Mouse (Mus musculus) embryonic fibroblast, embryonic 13.5 days (primary cell): ENCODE data around the gene Peg10. TPM values are rescaled to one million over a fixed set of nuclear protein-coding genes. Genes with fewer than 3 reads are reported as not detected.

Source experiments
- H3K27ac ChIP-seq: 2 replicates; pipeline ENCODE4 v1.5.1; 2012; ENCODE audit warnings: low read length, control low read depth, inconsistent platforms; ENCODE audit not compliant: insufficient read depth
- H3K4me1 ChIP-seq: 2 replicates; pipeline ENCODE4 v1.6.1; 2011; ENCODE audit warnings: low read length; ENCODE audit not compliant: control insufficient read depth, insufficient read depth
- H3K4me3 ChIP-seq: 2 replicates; pipeline ENCODE4 v1.5.1; 2011; ENCODE audit warnings: mild to moderate bottlenecking, control low read depth, low read length; ENCODE audit not compliant: insufficient read depth
- CTCF ChIP-seq: IDR thresholded peaks from 2 replicates; pipeline ENCODE4 v1.5.1; 2011; ENCODE audit warnings: mild to moderate bottlenecking, control low read depth, low read length, moderate library complexity, borderline replicate concordance; ENCODE audit not compliant: insufficient read depth
- POLR2A ChIP-seq: IDR thresholded peaks from 2 replicates; pipeline ENCODE4 v1.6.1; 2011; ENCODE audit warnings: low read depth, mild to moderate bottlenecking, control low read depth, low read length, moderate library complexity
- polyA plus RNA-seq: library from polyadenylated mRNA; stranded (reverse); fragments of >200 nt; gene quantifications from 2 replicates; pipeline ENCODE4 v1.2.4, GENCODE M21; 2011; ENCODE audit warnings: low read depth; ENCODE audit not compliant: missing spikeins, insufficient read length

Peg10 gene
- polyA plus RNA-seq, 1 experiment, result 22.9 TPM

DNA sequence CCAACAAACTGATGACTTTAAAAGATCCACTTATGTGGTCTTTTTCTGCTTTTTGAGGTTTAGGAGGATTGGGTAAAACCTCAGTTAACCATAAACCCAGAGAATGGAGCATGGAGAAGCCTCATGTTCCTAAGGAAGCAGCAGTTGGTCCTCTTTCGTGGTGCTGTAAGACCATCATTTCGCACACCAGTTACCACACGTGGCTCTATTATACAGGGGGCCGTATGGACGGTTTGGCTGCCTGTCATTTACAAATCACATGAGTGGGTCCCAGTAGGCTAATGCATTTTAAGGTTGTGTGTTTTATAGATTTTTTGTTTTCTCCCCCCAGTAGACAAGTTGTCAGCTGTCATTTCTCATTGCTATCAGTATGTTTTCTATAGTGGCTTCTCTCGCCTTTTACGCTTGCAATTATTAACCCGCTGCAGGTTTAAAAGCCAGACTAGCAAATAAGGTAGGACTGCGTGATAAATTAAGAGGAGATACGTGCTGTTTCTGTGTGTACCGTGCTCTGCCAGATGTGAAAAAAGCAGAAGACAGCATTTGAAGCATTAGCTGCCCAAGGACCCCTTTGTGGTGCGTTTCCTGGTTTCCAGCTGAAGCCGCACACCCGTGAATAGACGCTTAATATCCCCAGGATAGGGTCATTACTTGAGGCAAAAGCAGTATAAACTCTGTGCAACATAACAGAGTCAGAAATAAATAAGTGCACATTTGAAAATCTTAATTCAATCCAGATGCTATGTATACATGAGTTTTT, 22.9 kb upstream of the Peg10 start:
- Histone ChIP-seq H3K4me3 (no peak overlapping the region), H3K4me1 (no peaks in the 10 kb centered on the region; the same call in 1 of the 2 replicates), H3K27ac (no peak overlapping the region)
- no peak for TF ChIP-seq POLR2A
- no peak for TF ChIP-seq CTCF

GRCm38 (mm10) chr6:4728305-4728704, 18.8 kb upstream of the Peg10 start:
- Histone ChIP-seq H3K27ac (no peak overlapping the region), H3K4me1 (peaks cover 5% of the 10 kb centered on the region), H3K4me3 (no peak overlapping the region)
- TF ChIP-seq POLR2A (no peak), CTCF (no peak)

DNA sequence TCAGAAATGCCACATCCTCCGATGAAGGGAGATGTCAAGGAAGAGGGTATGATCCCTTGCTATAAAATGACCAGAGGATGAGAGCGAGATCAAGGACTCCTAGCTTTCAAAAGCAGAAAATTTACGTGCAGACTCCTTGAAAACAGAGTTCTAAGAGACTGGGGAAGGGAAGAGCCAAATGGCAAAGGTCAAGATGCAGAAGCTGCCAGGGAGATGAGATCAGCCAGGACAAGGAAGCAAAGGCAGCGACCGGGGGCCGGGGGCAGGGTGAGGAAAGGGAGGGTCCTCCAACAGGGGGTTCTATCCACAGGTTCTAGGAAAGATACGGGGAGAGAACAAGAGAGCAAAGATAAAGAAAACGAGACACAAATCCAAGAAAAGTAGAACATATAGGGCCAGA, 15.4 kb upstream of the Peg10 start:
- no peak overlapping the region for H3K4me3 ChIP-seq
- H3K4me1 ChIP-seq, result peaks cover 7% of the 10 kb centered on the region
- TF ChIP-seq POLR2A (no peak), CTCF (no peak)
- no peak overlapping the region for H3K27ac ChIP-seq

GRCm38 (mm10) chr6:4733208-4733607, 13.9 kb upstream of the Peg10 start:
- TF ChIP-seq POLR2A (no peak), CTCF (no peak)
- Histone ChIP-seq H3K4me3 (no peak overlapping the region), H3K4me1 (peaks cover 7% of the 10 kb centered on the region), H3K27ac (no peak overlapping the region)

- Histone ChIP-seq H3K4me1 (peaks cover 12% of the 10 kb centered on the region), H3K27ac (no peak overlapping the region)
- TF ChIP-seq POLR2A, result no peak
- no peak for TF ChIP-seq CTCF
Observed at GRCm38 (mm10) chr6:4736372-4736771, 10.7 kb upstream of the Peg10 start.

DNA sequence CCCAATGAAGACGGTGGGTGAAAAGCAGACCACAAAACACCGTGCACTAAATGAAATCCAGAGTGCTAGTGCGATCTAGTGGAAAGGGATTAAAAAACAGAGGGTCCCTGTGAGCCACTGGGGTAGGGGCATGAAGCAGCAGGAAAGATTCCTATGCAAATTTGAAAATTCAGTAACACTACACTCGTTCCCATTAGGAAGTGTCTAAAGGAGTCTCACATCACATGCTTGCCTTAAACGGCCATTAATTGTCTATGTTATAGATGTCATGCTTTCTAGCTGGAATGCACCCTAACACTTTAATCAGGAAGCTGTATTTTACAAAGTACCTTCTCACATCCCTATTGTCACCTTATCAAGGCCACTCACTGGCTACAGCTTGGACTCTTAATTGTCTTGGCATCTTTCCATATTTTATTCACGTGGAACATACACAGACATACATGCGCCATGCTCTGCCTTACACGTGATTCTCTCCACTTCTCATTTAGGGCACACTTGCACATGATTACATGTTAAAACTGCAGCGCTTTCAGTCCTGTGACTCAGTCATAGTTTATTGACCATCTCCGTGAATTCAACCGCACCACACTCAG, 9.0 kb upstream of the Peg10 start:
- H3K4me3 ChIP-seq, result no peak overlapping the region
- no peak overlapping the region for H3K27ac ChIP-seq
- TF ChIP-seq POLR2A, result no peak
- no peak for TF ChIP-seq CTCF
- peaks cover 8% of the 10 kb centered on the region for H3K4me1 ChIP-seq

More at GRCm38 (mm10) chr6:4736372-4736771, 10.7 kb upstream of the Peg10 start:
- no peak overlapping the region for H3K4me3 ChIP-seq

- Histone ChIP-seq H3K4me1 (peaks cover 5% of the 10 kb centered on the region), H3K27ac (no peak overlapping the region), H3K4me3 (no peak overlapping the region)
- TF ChIP-seq CTCF, result no peak
Observed at GRCm38 (mm10) chr6:4738717-4739116, 8.4 kb upstream of the Peg10 start.

DNA sequence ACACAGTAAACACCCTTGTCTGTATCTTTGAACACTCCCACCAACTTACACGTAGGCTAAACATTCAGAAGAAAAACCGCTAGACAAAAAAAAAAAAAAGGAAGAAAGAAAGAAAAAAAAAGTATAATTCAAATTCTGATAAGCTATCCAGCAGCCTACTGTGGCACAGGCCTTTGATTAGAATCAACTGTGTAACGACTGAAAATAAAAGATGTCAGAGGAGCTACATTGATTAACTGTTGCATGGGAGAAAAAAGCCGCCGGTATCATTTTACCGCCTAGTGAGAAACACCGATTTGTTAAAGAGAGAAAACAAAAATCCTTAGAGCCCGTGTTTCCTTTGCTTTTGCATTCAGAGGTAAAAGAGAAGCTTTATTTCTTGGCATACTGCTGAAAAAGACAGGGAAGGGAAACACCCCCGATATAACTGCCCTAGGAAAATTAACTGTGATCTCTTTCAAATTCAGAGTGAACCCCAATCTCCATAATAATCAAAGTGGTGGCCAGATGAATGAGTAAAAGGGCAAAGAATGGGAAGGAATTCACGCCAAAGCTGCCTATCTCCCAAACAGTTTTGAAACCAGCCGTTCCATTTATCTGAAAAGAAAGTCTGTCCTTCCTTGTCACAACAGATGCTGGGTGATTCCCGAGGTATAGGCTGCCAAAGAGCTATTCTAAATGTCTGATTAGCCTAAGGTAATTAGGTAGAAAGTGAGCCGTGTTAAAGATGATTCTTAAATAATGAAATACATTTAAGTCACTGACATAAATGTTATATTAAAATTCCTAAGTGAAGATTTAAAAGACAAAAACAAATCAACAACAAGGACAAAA, 7.4 kb upstream of the Peg10 start:
- TF ChIP-seq POLR2A (no peak), CTCF (no peak)
- Histone ChIP-seq H3K4me1 (peaks cover 5% of the 10 kb centered on the region), H3K4me3 (no peak overlapping the region), H3K27ac (no peak overlapping the region)

DNA sequence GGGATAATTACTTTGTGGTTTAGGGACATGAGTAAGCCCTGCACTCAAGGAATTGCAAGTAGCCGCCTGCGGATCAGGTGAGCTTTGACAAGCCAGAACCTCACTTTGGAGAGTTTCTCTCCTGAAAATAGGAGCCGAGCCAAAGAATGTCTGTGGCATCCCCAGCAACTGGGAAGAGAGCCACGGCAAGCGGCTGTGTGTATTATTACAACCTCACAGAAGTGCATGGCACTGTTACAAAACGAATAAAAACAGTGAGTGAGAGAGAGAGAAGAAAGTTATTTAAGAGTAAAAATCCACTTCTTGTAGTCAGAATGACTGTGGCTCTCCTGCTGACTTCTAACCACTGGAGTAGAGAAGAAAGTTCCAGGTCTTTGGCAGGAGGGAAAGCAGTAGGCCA, 6.6 kb upstream of the Peg10 start:
- TF ChIP-seq CTCF (no peak), POLR2A (peak; percentile 13; the same call in 1 of the 2 replicates)
- no peak overlapping the region for H3K27ac ChIP-seq
- H3K4me3 ChIP-seq, result no peak overlapping the region
- peaks cover 5% of the 10 kb centered on the region for H3K4me1 ChIP-seq
